Mouse (Mus musculus) hindbrain, embryonic 12.5 days (tissue): ENCODE results near the gene Olfr1199. TPM values are rescaled to one million over a fixed set of nuclear protein-coding genes. Genes with fewer than 3 reads are reported as not detected.

Source experiments
- ATAC-seq: fragments of 200-750 bp; cut with Nextera tagmentation; 2 replicates; pipeline ENCODE4 v1.8.0; 2017; ENCODE audit warnings: moderate TSS enrichment; ENCODE audit not compliant: low FRiP score
- H3K27ac ChIP-seq: fragments of 300-500 bp; sonication (generic); 2 replicates; pipeline ENCODE4 v1.5.1; 2016; ENCODE audit warnings: mild to moderate bottlenecking
- H3K27me3 ChIP-seq: fragments of 300-500 bp; sonication (generic); 2 replicates; pipeline ENCODE4 v1.6.1; 2016; ENCODE audit warnings: mild to moderate bottlenecking
- H3K36me3 ChIP-seq: fragments of 300-500 bp; sonication (generic); 2 replicates; pipeline ENCODE4 v1.6.1; 2016; ENCODE audit warnings: mild to moderate bottlenecking
- H3K4me1 ChIP-seq: fragments of 300-500 bp; sonication (generic); 2 replicates; pipeline ENCODE4 v1.6.1; 2016
- H3K4me2 ChIP-seq: fragments of 300-500 bp; sonication (generic); replicated peaks from 2 replicates; pipeline ENCODE4 v1.6.1; 2016; ENCODE audit warnings: mild to moderate bottlenecking
- H3K4me3 ChIP-seq: fragments of 300-500 bp; sonication (generic); 2 replicates; pipeline ENCODE4 v1.5.1; 2016; ENCODE audit warnings: mild to moderate bottlenecking
- H3K9ac ChIP-seq: fragments of 300-500 bp; sonication (generic); 2 replicates; pipeline ENCODE4 v1.6.1; 2016; ENCODE audit warnings: mild to moderate bottlenecking, moderate library complexity
- H3K9me3 ChIP-seq: fragments of 300-500 bp; sonication (generic); replicated peaks from 2 replicates; pipeline ENCODE4 v1.6.1; 2016; ENCODE audit warnings: mild to moderate bottlenecking
- WGBS: fragments of 180-500 bp; shearing (Covaris S2); methylation state at CpG from one replicate; pipeline ENCODE4 v1.1.7; 2016; 5-methylcytosine and 5-hydroxymethylcytosine counted together
- polyA plus RNA-seq: library from polyadenylated mRNA; unstranded; fragments of >200 nt; fragmentation: Nextera tagmentation; extraction: Ambion mirVana; gene quantifications from 2 replicates; pipeline ENCODE4 v1.2.1, GENCODE M21; 2016

Gene Olfr1199
- polyA plus RNA-seq = not detected in 2 replicates

GRCm38 (mm10) chr2:88760369-88760768 lies at the start of gene Olfr1199:
Gene Olfr1199, minus strand, starts transcription at chr2:88760469.
- WGBS = 82% methylated on average over 2 of the region's 2 CpGs
- Histone ChIP-seq H3K4me1 (no peaks in the 10 kb centered on the region), H3K9ac (no peak within 1 kb of the TSS), H3K36me3 (no peaks in the 10 kb centered on the region), H3K9me3 (no peaks in the 10 kb centered on the region), H3K27me3 (no peaks in the 10 kb centered on the region), H3K27ac (no peak within 1 kb of the TSS), H3K4me3 (no peak within 1 kb of the TSS), H3K4me2 (no peak within 1 kb of the TSS)
- ATAC-seq = no peak

GRCm38 (mm10) chr2:88792736-88793135 lies 32.5 kb upstream of the Olfr1199 start, which contains the start of gene Olfr1201:
Gene Olfr1201, plus strand, starts transcription at chr2:88793036.
- no peaks in the 10 kb centered on the region for H3K27me3 ChIP-seq
- no peak for ATAC-seq
- H3K4me3 ChIP-seq = no peak within 1 kb of the TSS
- no peak within 1 kb of the TSS for H3K27ac ChIP-seq
- H3K9ac ChIP-seq = no peak within 1 kb of the TSS
- H3K36me3 ChIP-seq = no peaks in the 10 kb centered on the region
- 90% methylated on average over 6 of the region's 6 CpGs for WGBS
- H3K4me2 ChIP-seq = no peak within 1 kb of the TSS
- H3K4me1 ChIP-seq = no peaks in the 10 kb centered on the region
- H3K9me3 ChIP-seq = no peaks in the 10 kb centered on the region

- Histone ChIP-seq H3K27me3 (no peaks in the 10 kb centered on the region), H3K36me3 (no peaks in the 10 kb centered on the region), H3K9ac (no peak within 1 kb of the TSS), H3K4me3 (no peak within 1 kb of the TSS), H3K27ac (no peak within 1 kb of the TSS), H3K4me1 (no peaks in the 10 kb centered on the region), H3K4me2 (no peak within 1 kb of the TSS), H3K9me3 (no peaks in the 10 kb centered on the region)
- WGBS = 81% methylated on average over 2 of the region's 2 CpGs
- ATAC-seq = no peak
These were observed 10.1 kb upstream of the Olfr1199 start, which contains the start of gene Olfr1200 for GRCm38 (mm10) chr2:88770388-88770787. Gene Olfr1200, minus strand, starts transcription at chr2:88770488.

- Histone ChIP-seq H3K4me3 (no peak within 1 kb of the TSS), H3K27ac (no peak within 1 kb of the TSS), H3K27me3 (no peaks in the 10 kb centered on the region), H3K36me3 (no peaks in the 10 kb centered on the region), H3K4me2 (no peak within 1 kb of the TSS), H3K9ac (no peak within 1 kb of the TSS), H3K9me3 (no peaks in the 10 kb centered on the region), H3K4me1 (no peaks in the 10 kb centered on the region)
- 93% methylated on average over 2 of the region's 2 CpGs for WGBS
- no peak for ATAC-seq
These were observed 9.0 kb downstream of the Olfr1199 start, which contains the start of gene Olfr1198 for GRCm38 (mm10) chr2:88751270-88751669. Gene Olfr1198, minus strand, starts transcription at chr2:88751370.

GRCm38 (mm10) chr2:88743379-88743778 lies 16.9 kb downstream of the Olfr1199 start:
- H3K27me3 ChIP-seq = no peaks in the 10 kb centered on the region
- no peak overlapping the region for H3K27ac ChIP-seq
- H3K9ac ChIP-seq = no peak overlapping the region
- H3K4me1 ChIP-seq = no peaks in the 10 kb centered on the region
- no peaks in the 10 kb centered on the region for H3K36me3 ChIP-seq
- H3K9me3 ChIP-seq = no peaks in the 10 kb centered on the region
- WGBS = 66% methylated on average over 3 of the region's 3 CpGs
- no peak overlapping the region for H3K4me2 ChIP-seq
- no peak overlapping the region for H3K4me3 ChIP-seq
- ATAC-seq = no peak

- WGBS = 89% methylated on average over 1 of the region's 1 CpGs
- no peaks in the 10 kb centered on the region for H3K4me1 ChIP-seq
- ATAC-seq = no peak
- H3K9me3 ChIP-seq = no peaks in the 10 kb centered on the region
- no peak within 1 kb of the TSS for H3K4me2 ChIP-seq
- no peak within 1 kb of the TSS for H3K9ac ChIP-seq
- no peaks in the 10 kb centered on the region for H3K36me3 ChIP-seq
- no peaks in the 10 kb centered on the region for H3K27me3 ChIP-seq
- no peak within 1 kb of the TSS for H3K4me3 ChIP-seq
- no peak within 1 kb of the TSS for H3K27ac ChIP-seq
These were observed 28.0 kb downstream of the Olfr1199 start, which contains the start of gene Olfr1197 for GRCm38 (mm10) chr2:88732266-88732665. Gene Olfr1197, minus strand, starts transcription at chr2:88732366.

GRCm38 (mm10) chr2:88704497-88704896 lies 55.8 kb downstream of the Olfr1199 start, which contains the start of gene Olfr1196:
Gene Olfr1196, minus strand, starts transcription at chr2:88704597.
- Histone ChIP-seq H3K9ac (no peak within 1 kb of the TSS), H3K9me3 (no peaks in the 10 kb centered on the region), H3K27ac (no peak within 1 kb of the TSS), H3K4me3 (no peak within 1 kb of the TSS), H3K27me3 (no peaks in the 10 kb centered on the region), H3K4me2 (no peak within 1 kb of the TSS), H3K4me1 (no peaks in the 10 kb centered on the region), H3K36me3 (no peaks in the 10 kb centered on the region)
- ATAC-seq = no peak
- WGBS = 89% methylated on average over 2 of the region's 2 CpGs

Other genes starting within 250 kb of the Olfr1199 start
- gene Olfr1186, start 241.9 kb downstream of the Olfr1199 start, polyA plus RNA-seq = not detected in 2 replicates
- not detected in 2 replicates for gene Olfr1188, start 203.5 kb downstream of the Olfr1199 start, polyA plus RNA-seq
- not detected in 2 replicates for gene Olfr1189, start 174.0 kb downstream of the Olfr1199 start, polyA plus RNA-seq
- gene Olfr1191-ps1, start 119.9 kb downstream of the Olfr1199 start, polyA plus RNA-seq = not detected in 2 replicates
- not detected in 2 replicates for gene Olfr1192-ps1, start 112.0 kb downstream of the Olfr1199 start, polyA plus RNA-seq
- not detected in 2 replicates for gene Olfr1193, start 84.8 kb downstream of the Olfr1199 start, polyA plus RNA-seq
- gene Olfr1195, start 71.3 kb downstream of the Olfr1199 start, polyA plus RNA-seq = not detected in 2 replicates
- not detected in 2 replicates for gene Olfr1196, start 55.9 kb downstream of the Olfr1199 start, polyA plus RNA-seq
- gene Olfr1197, start 28.1 kb downstream of the Olfr1199 start, polyA plus RNA-seq = not detected in 2 replicates
- not detected in 2 replicates for gene Olfr1198, start 9.1 kb downstream of the Olfr1199 start, polyA plus RNA-seq
- not detected in 2 replicates for gene Olfr1200, start 10.0 kb upstream of the Olfr1199 start, polyA plus RNA-seq
- gene Olfr1201, start 32.6 kb upstream of the Olfr1199 start, polyA plus RNA-seq = not detected in 2 replicates
- not detected in 2 replicates for gene Olfr1202, start 54.0 kb upstream of the Olfr1199 start, polyA plus RNA-seq
- not detected in 2 replicates for gene Olfr1205, start 69.3 kb upstream of the Olfr1199 start, polyA plus RNA-seq
- not detected in 2 replicates for gene Olfr1204, start 88.8 kb upstream of the Olfr1199 start, polyA plus RNA-seq
- not detected in 2 replicates for gene Olfr1206, start 102.8 kb upstream of the Olfr1199 start, polyA plus RNA-seq
- gene Olfr1208, start 141.8 kb upstream of the Olfr1199 start, polyA plus RNA-seq = not detected in 2 replicates
- gene Olfr1209, start 154.7 kb upstream of the Olfr1199 start, polyA plus RNA-seq = not detected in 2 replicates
- not detected in 2 replicates for gene Olfr1211, start 177.6 kb upstream of the Olfr1199 start, polyA plus RNA-seq
- not detected in 2 replicates for gene Olfr1212, start 193.5 kb upstream of the Olfr1199 start, polyA plus RNA-seq
- gene Gm13762, start 219.8 kb upstream of the Olfr1199 start, polyA plus RNA-seq = not detected in 2 replicates
- gene Olfr1214, start 232.2 kb upstream of the Olfr1199 start, polyA plus RNA-seq = not detected in 2 replicates
- gene Olfr1215, start 246.5 kb upstream of the Olfr1199 start, polyA plus RNA-seq = not detected in 2 replicates